Mouse (Mus musculus) heart, embryonic 10.5 days (tissue): ENCODE data around the gene Cracr2b. TPM values are rescaled to one million over a fixed set of nuclear protein-coding genes. Genes with fewer than 3 reads are reported as not detected.

Experiments used
- DNase-seq: peaks from one replicate; pipeline ENCODE4 v3.0.0-alpha.2; 2017; ENCODE audit warnings: low spot score
- H3K27ac ChIP-seq: fragments of 300-500 bp; sonication (generic); 2 replicates; pipeline ENCODE4 v1.5.1; 2016; ENCODE audit warnings: mild to moderate bottlenecking
- H3K27me3 ChIP-seq: fragments of 300-500 bp; sonication (generic); 2 replicates; pipeline ENCODE4 v1.6.1; 2016; ENCODE audit warnings: mild to moderate bottlenecking; ENCODE audit not compliant: poor library complexity, insufficient read depth, severe bottlenecking
- H3K36me3 ChIP-seq: fragments of 300-500 bp; sonication (generic); 2 replicates; pipeline ENCODE4 v1.6.1; 2016; ENCODE audit warnings: mild to moderate bottlenecking, moderate library complexity
- H3K4me1 ChIP-seq: fragments of 300-500 bp; sonication (generic); 2 replicates; pipeline ENCODE4 v1.6.1; 2016; ENCODE audit warnings: mild to moderate bottlenecking
- H3K4me3 ChIP-seq: fragments of 300-500 bp; sonication (generic); 2 replicates; pipeline ENCODE4 v1.5.1; 2016; ENCODE audit warnings: mild to moderate bottlenecking, moderate library complexity
- H3K9me3 ChIP-seq: fragments of 300-500 bp; sonication (generic); 2 replicates; pipeline ENCODE4 v1.6.1; 2016; ENCODE audit warnings: mild to moderate bottlenecking, moderate library complexity
- WGBS: fragments of 180-500 bp; shearing (Covaris S2); methylation state at CpG from one replicate; pipeline ENCODE4 v1.1.7; 2016; 5-methylcytosine and 5-hydroxymethylcytosine counted together
- polyA plus RNA-seq: library from polyadenylated mRNA; unstranded; fragments of >200 nt; fragmentation: Nextera tagmentation; extraction: Ambion mirVana; gene quantifications from 2 replicates; pipeline ENCODE4 v1.2.1, GENCODE M21; 2016

Gene Cracr2b
- polyA plus RNA-seq, 1 experiment from 2014 or later: 14.0 TPM

DNA sequence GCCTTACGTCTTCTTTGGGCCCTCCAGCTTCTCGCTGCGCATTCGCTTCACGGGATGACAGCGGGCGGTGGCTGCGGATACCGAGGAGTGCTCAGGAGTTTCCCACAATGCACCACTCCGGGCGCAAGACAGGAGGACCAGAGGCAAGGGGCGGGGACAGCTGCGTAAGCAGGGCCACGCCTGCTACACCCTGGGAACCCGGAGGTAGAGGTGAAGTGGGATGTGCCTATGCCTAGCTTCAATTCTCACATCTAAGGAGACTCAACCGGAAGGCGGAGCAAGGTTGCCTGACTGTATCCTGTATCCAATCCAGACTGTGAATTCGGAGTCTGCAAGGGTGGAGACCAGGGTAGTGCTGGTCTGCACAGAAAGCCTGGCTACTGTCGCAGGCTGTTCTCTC lies 31.6 kb upstream of the Cracr2b start, which contains the start of gene Cend1:
TSS of gene Cend1 (minus strand) at position 182 of the 400 bp plus-strand sequence.
- Histone ChIP-seq H3K36me3 (peaks cover 37% of the 10 kb centered on the region), H3K4me3 (peak within 1 kb of the TSS; percentile 51), H3K27me3 (0 out of 2 replicates have a peak, but pooled peaks cover 5% of the 10 kb centered on the region), H3K9me3 (no peaks in the 10 kb centered on the region), H3K4me1 (peaks cover 60% of the 10 kb centered on the region), H3K27ac (peak within 1 kb of the TSS; percentile 84)
- 3% methylated on average over 19 of the region's 19 CpGs for WGBS
- DNase-seq: peak; percentile 90

- DNase-seq: no peak
- Histone ChIP-seq H3K27ac (peak overlapping the region; percentile 84), H3K4me1 (peaks cover 67% of the 10 kb centered on the region), H3K4me3 (peak overlapping the region; percentile 51), H3K36me3 (peaks cover 37% of the 10 kb centered on the region), H3K27me3 (0 out of 2 replicates have a peak, but pooled peaks cover 5% of the 10 kb centered on the region), H3K9me3 (no peaks in the 10 kb centered on the region)
- WGBS: 53% methylated on average over 9 of the region's 9 CpGs
These were observed 30.9 kb upstream of the Cracr2b start for GRCm38 (mm10) chr7:141429840-141430584.

GRCm38 (mm10) chr7:141430585-141431240 lies 30.2 kb upstream of the Cracr2b start:
- H3K4me1 ChIP-seq: peaks cover 74% of the 10 kb centered on the region
- H3K4me3 ChIP-seq: no peak overlapping the region
- no peaks in the 10 kb centered on the region for H3K9me3 ChIP-seq
- 94% methylated on average over 9 of the region's 9 CpGs for WGBS
- H3K27me3 ChIP-seq: 0 out of 2 replicates have a peak, but pooled peaks cover 5% of the 10 kb centered on the region
- peaks cover 37% of the 10 kb centered on the region for H3K36me3 ChIP-seq
- H3K27ac ChIP-seq: peak overlapping the region; percentile 84
- DNase-seq: no peak

DNA sequence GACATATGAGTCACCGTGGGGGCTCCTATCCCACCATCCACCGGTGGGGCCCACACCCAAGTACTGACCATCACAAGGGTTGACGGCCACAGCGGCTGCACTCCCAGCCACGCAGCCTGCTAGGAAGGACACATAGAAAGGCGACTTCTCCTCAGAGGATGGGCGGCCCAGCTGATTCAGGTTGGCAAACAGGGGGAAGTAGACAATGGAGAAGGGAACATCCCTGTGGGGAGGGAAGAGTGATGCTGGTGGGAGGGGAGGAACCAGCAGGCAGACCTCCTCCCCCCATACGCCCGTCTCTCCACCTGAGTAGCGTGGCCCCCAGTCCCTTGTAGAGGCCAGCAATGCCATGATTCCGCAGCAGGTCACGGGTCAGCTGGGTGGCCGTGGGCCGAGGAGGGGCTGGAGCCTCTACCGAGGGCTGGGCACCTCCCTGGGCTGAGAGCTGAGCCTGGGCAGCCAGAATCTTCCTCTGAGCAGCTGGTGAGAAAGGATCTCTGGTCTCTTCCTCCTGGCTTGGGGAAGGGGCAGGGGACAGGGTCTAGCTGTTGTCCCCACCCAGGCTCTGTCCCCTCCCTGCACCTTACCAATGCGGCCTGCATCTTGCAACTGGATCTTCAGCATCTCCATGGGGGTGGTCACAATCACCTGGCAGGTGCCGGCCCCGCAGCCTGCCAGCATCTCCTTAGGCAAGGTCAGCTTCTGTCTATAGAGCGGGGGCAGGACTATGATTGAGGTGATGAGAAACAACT lies 29.3 kb upstream of the Cracr2b start:
- DNase-seq: no peak
- Histone ChIP-seq H3K9me3 (no peaks in the 10 kb centered on the region), H3K4me3 (no peak overlapping the region), H3K4me1 (peaks cover 80% of the 10 kb centered on the region), H3K27me3 (0 out of 2 replicates have a peak, but pooled peaks cover 5% of the 10 kb centered on the region), H3K27ac (no peak overlapping the region), H3K36me3 (peaks cover 37% of the 10 kb centered on the region)
- 92% methylated on average over 19 of the region's 19 CpGs for WGBS

DNA sequence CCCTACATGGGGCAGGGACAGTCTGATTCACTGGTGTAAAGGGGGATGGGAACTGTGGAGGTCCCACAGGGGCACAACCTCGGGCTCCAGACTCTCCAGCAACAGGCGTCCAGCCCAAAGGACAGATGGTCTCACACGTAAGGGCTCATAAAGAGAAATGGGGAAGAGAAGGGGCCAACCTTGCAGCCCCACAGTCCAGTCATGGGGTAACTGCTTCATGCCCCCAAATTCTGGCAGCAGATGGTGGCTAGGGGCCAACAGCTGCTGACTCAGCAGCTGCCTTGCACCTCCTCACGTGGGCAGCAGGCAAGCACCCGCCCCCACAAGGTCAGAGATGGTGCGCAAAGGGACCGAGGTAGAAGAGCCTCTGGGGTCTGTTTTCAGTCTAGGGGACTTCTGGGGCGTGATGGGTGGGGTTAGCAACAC lies 28.7 kb upstream of the Cracr2b start:
- Histone ChIP-seq H3K4me3 (no peak overlapping the region), H3K27me3 (0 out of 2 replicates have a peak, but pooled peaks cover 5% of the 10 kb centered on the region), H3K36me3 (peaks cover 37% of the 10 kb centered on the region), H3K4me1 (peaks cover 78% of the 10 kb centered on the region), H3K27ac (no peak overlapping the region), H3K9me3 (no peaks in the 10 kb centered on the region)
- no peak for DNase-seq
- 88% methylated on average over 8 of the region's 8 CpGs for WGBS

GRCm38 (mm10) chr7:141432741-141433516 lies 28.0 kb upstream of the Cracr2b start:
- no peak overlapping the region for H3K4me3 ChIP-seq

DNA sequence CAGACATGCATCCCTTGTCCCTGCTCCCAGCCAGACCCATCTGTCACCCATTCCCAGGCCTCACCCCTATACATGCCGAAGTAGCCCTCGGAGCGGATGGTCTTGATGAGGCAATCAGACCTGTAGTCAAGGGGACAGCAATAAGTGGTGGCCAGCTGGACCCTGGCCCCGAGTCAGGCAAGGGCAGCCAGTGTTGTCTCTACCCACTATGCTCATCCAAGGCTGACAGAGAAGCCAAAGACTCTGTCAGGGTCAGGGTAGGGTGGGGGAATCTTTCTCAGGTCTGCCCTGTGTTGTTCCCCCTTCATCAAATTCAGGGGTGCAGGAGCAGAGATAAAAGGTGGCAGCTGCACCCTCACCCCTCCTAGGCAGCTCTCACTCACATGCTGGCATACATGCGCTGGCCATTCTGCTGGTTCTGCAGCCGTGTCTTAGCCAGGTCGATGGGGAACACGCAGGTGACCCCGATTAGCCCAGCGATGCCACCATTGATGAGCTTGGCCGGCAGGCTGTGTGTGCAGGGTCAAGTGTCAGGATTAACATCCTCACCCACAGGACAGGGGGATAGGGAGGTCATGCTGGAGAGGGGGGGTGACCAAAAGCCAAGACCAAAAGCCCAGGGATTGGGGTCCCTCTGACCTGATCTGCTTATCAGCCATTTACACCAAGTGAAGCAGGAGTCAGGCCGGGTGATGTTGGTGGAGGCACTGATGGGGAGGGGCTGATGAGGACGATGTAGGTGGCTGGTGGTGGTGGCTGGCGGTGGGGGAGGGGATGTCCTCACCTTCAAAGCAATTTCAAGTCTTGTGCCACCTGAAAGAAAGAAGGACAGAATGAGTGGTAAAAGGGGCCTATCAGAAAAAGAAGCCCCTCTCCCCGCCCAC lies 27.1 kb upstream of the Cracr2b start:
- H3K27ac ChIP-seq: peak overlapping the region; percentile 77
- peaks cover 68% of the 10 kb centered on the region for H3K4me1 ChIP-seq
- no peaks in the 10 kb centered on the region for H3K9me3 ChIP-seq
- 75% methylated on average over 15 of the region's 15 CpGs for WGBS
- H3K27me3 ChIP-seq: no peaks in the 10 kb centered on the region
- H3K36me3 ChIP-seq: peaks cover 45% of the 10 kb centered on the region
- DNase-seq: no peak
- peak overlapping the region; percentile 63 for H3K4me3 ChIP-seq

More at GRCm38 (mm10) chr7:141432741-141433516, 28.0 kb upstream of the Cracr2b start:
- no peak for DNase-seq
- Histone ChIP-seq H3K9me3 (no peaks in the 10 kb centered on the region), H3K4me1 (peaks cover 76% of the 10 kb centered on the region), H3K36me3 (peaks cover 37% of the 10 kb centered on the region), H3K27me3 (no peaks in the 10 kb centered on the region), H3K27ac (no peak overlapping the region)
- 89% methylated on average over 6 of the region's 6 CpGs for WGBS

- 17% methylated on average over 8 of the region's 8 CpGs for WGBS
These were observed 26.4 kb upstream of the Cracr2b start for GRCm38 (mm10) chr7:141434464-141434863.

DNA sequence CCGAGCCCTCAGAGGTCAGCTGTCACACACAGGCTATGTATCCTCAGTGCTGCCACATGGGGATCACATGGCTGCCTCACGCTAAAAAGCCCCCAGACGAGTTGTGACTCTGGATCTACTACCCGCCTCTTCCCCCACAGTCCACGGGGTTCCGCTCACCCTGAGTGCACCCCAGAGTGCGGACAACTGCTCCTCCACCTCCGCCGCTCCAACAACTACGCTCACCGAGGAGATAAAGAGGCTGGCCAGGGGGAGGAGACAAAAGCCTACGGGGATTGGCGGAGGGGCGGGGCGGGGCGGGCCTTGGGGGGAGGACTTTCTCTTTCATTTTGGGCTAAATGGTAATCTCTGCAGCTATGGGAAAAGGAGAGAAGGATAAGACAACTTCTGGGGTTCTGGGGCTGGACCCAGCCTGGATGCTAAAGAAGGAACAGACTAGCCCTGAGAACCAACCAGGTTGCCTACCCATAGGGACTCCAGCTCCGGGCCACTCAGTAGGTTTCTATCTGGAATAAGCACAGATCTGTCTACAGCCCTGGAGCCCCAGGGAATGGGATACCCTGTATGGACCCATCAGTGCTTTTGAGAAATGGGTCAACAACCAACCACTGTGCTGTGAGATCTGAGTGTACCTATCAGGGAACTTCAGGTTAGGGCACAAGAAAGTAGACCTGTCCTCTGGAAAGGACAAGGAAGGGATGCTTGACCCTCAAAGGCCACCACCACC lies 25.6 kb upstream of the Cracr2b start:
- Histone ChIP-seq H3K4me3 (peak overlapping the region; percentile 63), H3K36me3 (peaks cover 59% of the 10 kb centered on the region), H3K9me3 (no peaks in the 10 kb centered on the region), H3K27me3 (no peaks in the 10 kb centered on the region), H3K27ac (peak overlapping the region; percentile 77), H3K4me1 (peaks cover 54% of the 10 kb centered on the region)
- 4% methylated on average over 17 of the region's 17 CpGs for WGBS
- peak; percentile 90 for DNase-seq

More at GRCm38 (mm10) chr7:141434464-141434863, 26.4 kb upstream of the Cracr2b start:
- peak overlapping the region; percentile 77 for H3K27ac ChIP-seq
- no peaks in the 10 kb centered on the region for H3K27me3 ChIP-seq
- no peaks in the 10 kb centered on the region for H3K9me3 ChIP-seq
- no peak for DNase-seq
- H3K36me3 ChIP-seq: peaks cover 52% of the 10 kb centered on the region
- H3K4me3 ChIP-seq: peak overlapping the region; percentile 63
- peaks cover 61% of the 10 kb centered on the region for H3K4me1 ChIP-seq

- Histone ChIP-seq H3K4me3 (peak overlapping the region; percentile 63), H3K4me1 (peaks cover 54% of the 10 kb centered on the region), H3K9me3 (no peaks in the 10 kb centered on the region), H3K36me3 (peaks cover 59% of the 10 kb centered on the region), H3K27me3 (no peaks in the 10 kb centered on the region), H3K27ac (no peak overlapping the region)
- 76% methylated on average over 9 of the region's 9 CpGs for WGBS
- no peak for DNase-seq
These were observed 24.9 kb upstream of the Cracr2b start for GRCm38 (mm10) chr7:141435856-141436522.
